Mouse (Mus musculus) heart, embryonic 12.5 days (tissue): ENCODE results near the gene Gm39566. TPM values are rescaled to one million over a fixed set of nuclear protein-coding genes. Genes with fewer than 3 reads are reported as not detected.

Source experiments
- ATAC-seq: fragments of 200-750 bp; cut with Nextera tagmentation; 2 replicates; pipeline ENCODE4 v1.8.0; 2017; ENCODE audit warnings: moderate TSS enrichment, moderate library complexity; ENCODE audit not compliant: insufficient number of reproducible peaks, low FRiP score
- H3K27ac ChIP-seq: fragments of 300-500 bp; sonication (generic); 2 replicates; pipeline ENCODE4 v1.5.1; 2016; ENCODE audit warnings: mild to moderate bottlenecking, moderate library complexity; ENCODE audit not compliant: poor library complexity, severe bottlenecking
- H3K27me3 ChIP-seq: fragments of 300-500 bp; sonication (generic); replicated peaks from 2 replicates; pipeline ENCODE4 v1.6.1; 2016; ENCODE audit warnings: mild to moderate bottlenecking, moderate library complexity
- H3K36me3 ChIP-seq: fragments of 300-500 bp; sonication (generic); 2 replicates; pipeline ENCODE4 v1.6.1; 2016; ENCODE audit warnings: mild to moderate bottlenecking, moderate library complexity
- H3K4me1 ChIP-seq: fragments of 300-500 bp; sonication (generic); replicated peaks from 2 replicates; pipeline ENCODE4 v1.6.1; 2016; ENCODE audit warnings: mild to moderate bottlenecking
- H3K4me2 ChIP-seq: fragments of 300-500 bp; sonication (generic); 2 replicates; pipeline ENCODE4 v1.6.1; 2016; ENCODE audit warnings: mild to moderate bottlenecking, moderate library complexity
- H3K4me3 ChIP-seq: fragments of 300-500 bp; sonication (generic); 2 replicates; pipeline ENCODE4 v1.5.1; 2016; ENCODE audit warnings: mild to moderate bottlenecking
- H3K9ac ChIP-seq: fragments of 300-500 bp; sonication (generic); 2 replicates; pipeline ENCODE4 v1.6.1; 2016; ENCODE audit warnings: mild to moderate bottlenecking, moderate library complexity
- H3K9me3 ChIP-seq: fragments of 300-500 bp; sonication (generic); replicated peaks from 2 replicates; pipeline ENCODE4 v1.6.1; 2016; ENCODE audit warnings: mild to moderate bottlenecking, moderate library complexity
- WGBS: fragments of 180-500 bp; shearing (Covaris S2); methylation state at CpG from one replicate; pipeline ENCODE4 v1.1.7; 2016; 5-methylcytosine and 5-hydroxymethylcytosine counted together
- polyA plus RNA-seq: library from polyadenylated mRNA; unstranded; fragments of >200 nt; fragmentation: Nextera tagmentation; extraction: Ambion mirVana; gene quantifications from 2 replicates; pipeline ENCODE4 v1.2.1, GENCODE M21; 2016

The Gm39566 gene
- polyA plus RNA-seq, 1 experiment from 2014 or later = not detected

DNA sequence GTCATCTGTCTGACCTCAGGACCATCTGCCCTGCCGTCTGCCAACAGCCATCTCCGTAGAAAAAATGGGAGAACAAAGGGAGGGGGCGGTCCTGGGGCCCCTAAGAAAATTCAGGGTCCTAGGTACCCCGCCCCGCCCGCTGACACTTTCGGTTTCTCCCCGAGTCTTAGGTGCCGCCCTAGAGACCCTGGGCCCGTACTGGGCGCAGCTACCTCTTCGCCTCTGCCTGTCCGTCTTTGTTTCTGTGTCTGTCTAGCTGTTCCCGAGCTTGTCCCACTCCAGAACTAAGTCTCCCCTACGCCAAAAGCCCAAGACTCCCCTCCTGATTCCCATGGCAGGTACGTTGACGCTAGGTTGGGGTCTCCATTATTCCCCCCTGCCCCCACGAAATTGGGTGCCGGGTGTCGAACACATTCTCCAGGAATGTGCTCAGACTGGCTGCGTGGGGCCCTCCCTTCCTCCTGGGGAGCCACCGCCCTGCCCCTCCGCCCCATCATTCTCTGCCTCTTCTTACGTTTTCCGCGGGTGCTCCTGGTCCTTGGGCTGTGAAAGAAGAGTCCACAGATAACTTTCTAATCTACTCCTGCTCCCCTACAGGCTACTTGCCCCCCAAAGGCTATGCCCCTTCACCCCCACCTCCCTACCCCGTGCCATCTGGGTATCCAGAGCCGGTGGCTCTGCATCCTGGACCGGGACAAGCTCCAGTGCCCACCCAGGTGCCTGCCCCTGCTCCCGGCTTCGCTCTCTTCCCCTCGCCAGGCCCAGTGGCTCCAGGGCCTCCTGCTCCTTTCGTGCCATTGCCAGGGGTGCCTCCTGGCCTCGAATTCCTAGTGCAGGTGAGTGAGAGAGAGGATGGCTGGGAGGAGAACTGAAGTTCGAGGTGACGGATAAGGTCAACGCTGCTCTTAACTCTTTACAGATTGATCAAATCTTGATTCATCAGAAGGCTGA is 31.9 kb upstream of the Gm39566 start:
- H3K27me3 ChIP-seq = no peaks in the 10 kb centered on the region
- peak; percentile 53 for ATAC-seq
- no peaks in the 10 kb centered on the region for H3K9me3 ChIP-seq
- peak overlapping the region; percentile 76 for H3K4me3 ChIP-seq
- peaks cover 44% of the 10 kb centered on the region for H3K36me3 ChIP-seq
- peaks cover 28% of the 10 kb centered on the region for H3K4me1 ChIP-seq
- H3K4me2 ChIP-seq = peak overlapping the region; percentile 81
- WGBS = 14% methylated on average over 37 of the region's 37 CpGs
- peak overlapping the region; percentile 88 for H3K9ac ChIP-seq
- H3K27ac ChIP-seq = peak overlapping the region; percentile 93

DNA sequence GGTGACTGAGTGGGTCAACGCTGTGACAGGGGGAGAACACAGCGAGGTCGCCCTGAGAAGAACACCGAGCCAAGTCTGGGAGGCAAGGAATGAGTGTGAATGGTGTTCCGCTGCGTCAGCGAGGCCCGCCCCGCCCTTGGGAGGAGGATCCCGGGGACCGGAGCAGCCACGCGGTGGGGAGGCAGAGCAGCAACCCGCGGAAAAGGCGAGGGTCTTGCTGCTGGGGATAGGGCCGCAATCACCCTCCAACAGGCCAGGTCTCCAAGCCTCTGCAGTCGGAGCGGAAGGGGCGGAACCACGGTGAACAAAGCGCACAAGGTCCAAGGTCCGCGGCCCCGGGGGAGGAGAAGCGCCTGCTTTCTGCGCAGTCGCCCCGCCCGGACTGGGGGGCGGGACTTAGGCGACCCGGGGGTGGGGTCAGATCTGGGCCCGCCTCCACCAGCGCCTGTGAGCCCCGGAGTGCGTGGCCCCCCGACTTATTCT is 31.1 kb upstream of the Gm39566 start, which contains the start of gene Plscr3:
Plscr3 (plus strand) TSS at position 179 of the 483 bp plus-strand sequence.
- peak within 1 kb of the TSS; percentile 88 for H3K9ac ChIP-seq
- H3K4me1 ChIP-seq = peaks cover 26% of the 10 kb centered on the region
- no peaks in the 10 kb centered on the region for H3K27me3 ChIP-seq
- peak within 1 kb of the TSS; percentile 76 for H3K4me3 ChIP-seq
- peak within 1 kb of the TSS; percentile 81 for H3K4me2 ChIP-seq
- peaks cover 36% of the 10 kb centered on the region for H3K36me3 ChIP-seq
- peak within 1 kb of the TSS; percentile 93 for H3K27ac ChIP-seq
- WGBS = 1% methylated on average over 38 of the region's 38 CpGs
- peak; percentile 96 for ATAC-seq
- H3K9me3 ChIP-seq = no peaks in the 10 kb centered on the region

DNA sequence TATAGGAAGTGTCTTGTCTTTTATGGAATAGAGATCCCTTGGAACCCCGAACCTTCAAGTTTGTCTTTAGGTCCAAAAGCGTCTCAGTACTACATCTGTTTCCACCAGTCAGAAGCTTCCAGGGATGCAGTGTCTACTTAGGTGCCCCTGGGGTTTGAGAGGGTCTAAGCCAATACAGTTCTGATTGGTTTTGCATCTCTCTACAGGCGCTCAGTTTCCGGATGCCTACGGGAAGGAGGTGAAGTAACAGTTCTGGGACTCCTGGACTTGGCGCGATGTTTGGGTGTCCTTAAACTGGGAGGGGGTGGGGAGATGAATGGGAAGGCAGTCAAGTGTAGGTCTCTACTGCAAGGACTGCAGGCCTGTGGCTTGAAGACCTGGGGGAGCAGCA is 23.6 kb upstream of the Gm39566 start:
- H3K36me3 ChIP-seq = no peaks in the 10 kb centered on the region
- ATAC-seq = no peak
- H3K9me3 ChIP-seq = no peaks in the 10 kb centered on the region
- 1% methylated on average over 7 of the region's 7 CpGs for WGBS
- peak overlapping the region; percentile 73 for H3K27ac ChIP-seq
- peaks cover 43% of the 10 kb centered on the region for H3K4me1 ChIP-seq
- H3K27me3 ChIP-seq = peaks cover 30% of the 10 kb centered on the region
- H3K4me3 ChIP-seq = peak overlapping the region; percentile 63
- peak overlapping the region; percentile 75 for H3K9ac ChIP-seq
- peak overlapping the region; percentile 92 for H3K4me2 ChIP-seq

DNA sequence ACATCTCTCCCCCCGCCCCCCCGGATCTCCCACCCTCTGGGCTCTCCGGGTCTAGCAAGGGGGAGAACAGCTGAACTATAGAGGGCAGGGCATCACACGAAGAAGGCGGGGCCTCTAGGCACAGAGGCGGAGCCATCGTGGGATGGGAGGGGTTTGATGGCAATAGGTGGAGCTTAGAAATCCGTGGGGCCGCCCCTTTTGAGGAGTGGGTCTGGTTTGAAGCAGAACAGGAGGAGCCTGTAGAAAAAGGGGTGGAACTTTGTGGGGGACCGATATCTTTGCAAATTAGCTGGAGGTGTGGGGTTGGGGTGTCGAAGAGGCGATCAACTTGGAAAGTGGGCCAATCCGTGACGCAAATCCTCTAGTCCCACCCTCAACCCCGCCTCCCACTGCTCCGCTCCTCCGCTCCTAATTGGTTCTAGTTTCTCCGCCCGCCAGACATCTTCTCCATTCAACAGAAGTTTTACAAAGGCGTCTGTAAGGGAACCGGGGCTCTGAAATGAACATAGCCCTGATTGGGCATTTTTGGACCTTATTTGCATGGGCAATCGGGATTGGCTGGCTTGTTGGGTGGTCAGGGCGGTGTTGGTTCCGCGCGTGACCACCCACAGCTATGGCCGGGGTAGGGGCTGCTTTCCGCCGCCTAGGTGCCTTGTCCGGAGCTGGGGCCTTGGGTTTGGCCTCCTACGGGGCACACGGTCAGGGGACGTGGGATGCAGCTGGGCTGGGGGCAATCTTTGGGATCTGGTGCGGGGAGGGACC is 23.0 kb upstream of the Gm39566 start, which contains the start of gene Tmem256:
Tmem256 (plus strand) TSS at position 563 of the 762 bp plus-strand sequence.
- no peaks in the 10 kb centered on the region for H3K36me3 ChIP-seq
- WGBS = under 1% methylated on average over 34 of the region's 34 CpGs
- peak within 1 kb of the TSS; percentile 78 for H3K9ac ChIP-seq
- H3K4me2 ChIP-seq = peak within 1 kb of the TSS; percentile 92
- H3K4me1 ChIP-seq = peaks cover 45% of the 10 kb centered on the region
- peak within 1 kb of the TSS; percentile 63 for H3K4me3 ChIP-seq
- peak within 1 kb of the TSS; percentile 73 for H3K27ac ChIP-seq
- ATAC-seq = peak; percentile 92
- H3K27me3 ChIP-seq = peaks cover 36% of the 10 kb centered on the region
- no peaks in the 10 kb centered on the region for H3K9me3 ChIP-seq

DNA sequence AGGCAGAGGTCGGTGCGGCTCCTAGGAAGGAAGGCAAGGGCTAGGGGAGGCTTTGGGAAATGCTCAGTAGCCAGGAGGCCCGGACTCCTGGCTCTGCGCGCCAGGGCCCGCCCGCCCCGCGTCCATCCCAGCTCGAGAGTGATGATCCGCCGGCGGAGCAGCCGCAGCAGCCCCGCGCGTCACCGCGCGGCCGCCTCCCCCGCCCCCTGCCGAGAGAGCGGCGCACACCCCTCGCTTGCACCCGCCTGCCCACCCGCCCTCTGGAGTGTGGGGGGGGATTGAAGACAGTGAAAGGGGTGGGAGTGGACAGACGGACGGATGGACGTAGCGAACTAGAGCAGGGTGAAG is 22.5 kb upstream of the Gm39566 start, which contains the start of gene Nlgn2:
Nlgn2 (minus strand) TSS at position 181 of the 348 bp plus-strand sequence.
- Histone ChIP-seq H3K9ac (peak within 1 kb of the TSS; percentile 78), H3K4me3 (peak within 1 kb of the TSS; percentile 63), H3K27ac (peak within 1 kb of the TSS; percentile 73), H3K9me3 (no peaks in the 10 kb centered on the region), H3K27me3 (peaks cover 42% of the 10 kb centered on the region), H3K4me1 (peaks cover 45% of the 10 kb centered on the region), H3K36me3 (no peaks in the 10 kb centered on the region), H3K4me2 (peak within 1 kb of the TSS; percentile 92)
- peak; percentile 76 for ATAC-seq
- under 1% methylated on average over 31 of the region's 32 CpGs for WGBS

DNA sequence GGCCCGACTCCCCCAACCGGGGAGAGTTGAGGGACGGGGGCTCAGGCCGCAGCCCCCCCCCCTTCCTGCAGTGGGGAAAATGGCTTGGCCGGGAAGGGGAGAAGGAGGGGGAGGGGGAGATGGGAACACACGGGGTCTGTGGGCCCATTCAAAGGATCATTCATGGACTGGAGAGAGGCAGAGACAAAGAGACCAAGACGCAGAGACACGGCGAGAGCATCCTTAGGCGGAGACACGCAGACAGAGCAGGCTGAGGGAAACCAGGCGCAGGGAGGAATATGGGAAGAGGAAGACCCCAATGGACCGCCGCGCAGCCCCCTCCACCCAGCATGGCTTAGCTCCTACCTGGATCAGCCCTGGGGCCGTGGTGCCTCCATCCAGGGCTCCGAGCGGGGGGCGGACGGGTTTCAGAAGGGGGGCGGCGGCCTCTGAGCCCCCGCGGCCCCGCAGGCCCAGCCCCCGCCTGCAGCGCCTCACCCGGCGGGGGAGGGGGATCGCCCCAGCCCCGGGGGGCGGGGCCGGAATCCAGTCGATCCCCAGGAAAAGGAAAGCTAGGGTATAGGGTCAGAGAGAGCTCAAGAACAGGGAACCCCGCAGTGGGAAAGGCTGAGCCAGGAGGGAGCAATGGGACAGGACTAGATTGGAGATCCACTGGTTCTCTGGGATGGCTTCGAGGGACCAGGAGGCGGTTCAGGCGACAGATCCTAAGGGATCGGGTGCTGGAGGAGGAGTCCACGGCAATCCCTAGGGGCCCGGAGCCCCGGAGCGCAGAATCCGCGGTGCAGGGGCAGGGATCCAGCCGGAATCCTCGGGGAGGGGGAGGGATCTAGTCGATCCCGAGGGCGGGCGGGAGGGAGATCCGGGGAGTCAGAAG is 21.8 kb upstream of the Gm39566 start:
- 1% methylated on average over 41 of the region's 52 CpGs for WGBS
- H3K27me3 ChIP-seq = peaks cover 48% of the 10 kb centered on the region
- no peaks in the 10 kb centered on the region for H3K9me3 ChIP-seq
- no peak for ATAC-seq
- 0 out of 2 replicates have a peak overlapping the region, but pooled peaks have one; percentile 41 for H3K27ac ChIP-seq
- H3K4me2 ChIP-seq = peak overlapping the region; percentile 92
- peaks cover 45% of the 10 kb centered on the region for H3K4me1 ChIP-seq
- H3K9ac ChIP-seq = peak overlapping the region; percentile 78
- H3K4me3 ChIP-seq = peak overlapping the region; percentile 63
- H3K36me3 ChIP-seq = no peaks in the 10 kb centered on the region

DNA sequence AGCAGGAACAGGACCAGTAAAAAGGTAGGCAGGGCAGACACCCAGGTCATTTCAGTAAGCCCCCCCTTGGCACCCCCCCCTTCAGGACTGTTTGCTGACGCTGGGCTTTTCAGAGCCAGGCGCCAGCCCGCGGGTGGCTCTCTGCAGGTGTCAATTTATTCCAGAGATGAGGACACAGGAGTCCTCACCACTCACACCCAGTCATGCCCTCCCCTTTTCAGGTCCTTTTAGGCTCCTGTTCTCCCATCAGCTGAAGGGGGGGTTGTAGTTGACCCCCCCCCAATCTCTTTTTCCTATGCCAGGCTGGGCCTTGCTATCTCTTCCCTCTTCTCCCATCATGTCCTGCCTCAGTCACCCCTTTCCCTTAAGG is 20.9 kb upstream of the Gm39566 start:
- Histone ChIP-seq H3K4me3 (no peak overlapping the region), H3K27me3 (peaks cover 50% of the 10 kb centered on the region), H3K27ac (no peak overlapping the region), H3K4me1 (peaks cover 45% of the 10 kb centered on the region), H3K9me3 (no peaks in the 10 kb centered on the region), H3K9ac (no peak overlapping the region), H3K36me3 (no peaks in the 10 kb centered on the region), H3K4me2 (peak overlapping the region; percentile 92)
- WGBS = 4% methylated on average over 4 of the region's 4 CpGs
- no peak for ATAC-seq

DNA sequence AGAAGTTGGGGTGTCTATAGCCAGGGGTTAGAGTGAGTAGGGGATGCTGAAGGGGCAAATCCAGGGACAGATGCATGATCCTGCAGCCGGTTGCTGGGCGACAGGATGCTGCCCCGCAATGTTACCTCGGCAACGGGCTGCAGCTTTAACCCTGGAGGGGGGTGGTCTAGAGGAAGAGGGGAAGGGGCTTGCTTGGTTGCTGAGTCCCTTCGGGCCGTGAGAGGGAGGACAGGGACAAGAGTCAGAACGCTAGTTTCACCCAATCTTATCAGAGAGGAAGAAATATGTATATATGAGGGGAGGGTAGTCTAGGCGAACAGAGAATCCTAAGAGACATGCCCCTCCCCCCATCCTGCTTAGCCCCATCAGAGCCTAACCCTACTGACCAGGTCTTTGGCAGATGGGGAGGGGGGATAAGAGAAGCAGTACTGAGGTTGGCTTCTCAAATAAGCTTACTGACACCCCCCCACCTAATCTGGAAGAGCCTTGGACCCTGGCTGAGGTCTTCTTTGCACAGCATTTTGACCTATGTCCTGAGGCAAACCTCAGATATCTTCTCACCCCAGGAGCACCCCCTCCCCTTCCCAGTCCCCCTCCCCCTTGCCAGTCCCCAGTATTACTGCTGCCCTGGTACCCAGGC is 20.3 kb upstream of the Gm39566 start:
- H3K9ac ChIP-seq = no peak overlapping the region
- H3K27ac ChIP-seq = no peak overlapping the region
- ATAC-seq = no peak
- WGBS = 15% methylated on average over 9 of the region's 9 CpGs
- H3K4me1 ChIP-seq = peaks cover 45% of the 10 kb centered on the region
- no peaks in the 10 kb centered on the region for H3K36me3 ChIP-seq
- H3K9me3 ChIP-seq = no peaks in the 10 kb centered on the region
- peaks cover 50% of the 10 kb centered on the region for H3K27me3 ChIP-seq
- 0 out of 2 replicates have a peak overlapping the region, but pooled peaks have one; percentile 47 for H3K4me3 ChIP-seq
- peak overlapping the region; percentile 92 for H3K4me2 ChIP-seq

DNA sequence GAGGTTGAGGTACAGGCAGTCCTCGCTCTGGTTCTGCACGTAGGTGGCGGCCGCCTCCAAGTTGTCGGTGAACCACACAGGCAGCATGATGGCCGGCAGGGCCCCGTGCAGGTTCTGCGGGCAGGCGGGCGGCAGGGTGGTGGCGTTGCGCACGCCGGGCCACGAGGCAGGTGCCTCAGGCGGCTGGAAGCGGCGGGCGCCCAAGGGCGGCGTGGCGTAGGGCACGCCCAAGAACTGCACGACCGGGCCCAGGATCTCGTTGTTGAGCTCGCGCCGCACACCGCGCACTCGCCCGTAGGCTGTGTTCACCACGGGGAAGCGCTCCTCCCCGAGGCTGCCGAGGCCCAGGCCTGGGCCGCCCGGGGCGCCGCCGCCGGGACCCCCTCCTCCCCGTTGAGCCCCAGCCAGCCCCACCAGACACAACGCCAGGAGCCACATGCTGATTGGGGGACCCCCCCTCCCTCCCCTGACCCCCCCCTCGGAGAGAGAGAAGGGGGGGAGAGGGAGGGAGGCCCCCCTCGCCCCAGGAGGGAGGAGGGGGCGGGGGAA is 19.0 kb upstream of the Gm39566 start:
- H3K27ac ChIP-seq = no peak overlapping the region
- peak overlapping the region; percentile 76 for H3K9ac ChIP-seq
- 5% methylated on average over 37 of the region's 48 CpGs for WGBS
- no peaks in the 10 kb centered on the region for H3K36me3 ChIP-seq
- peak overlapping the region; percentile 92 for H3K4me2 ChIP-seq
- peaks cover 39% of the 10 kb centered on the region for H3K4me1 ChIP-seq
- peak overlapping the region; percentile 47 for H3K4me3 ChIP-seq
- ATAC-seq = no peak
- H3K9me3 ChIP-seq = no peaks in the 10 kb centered on the region
- H3K27me3 ChIP-seq = peaks cover 50% of the 10 kb centered on the region

DNA sequence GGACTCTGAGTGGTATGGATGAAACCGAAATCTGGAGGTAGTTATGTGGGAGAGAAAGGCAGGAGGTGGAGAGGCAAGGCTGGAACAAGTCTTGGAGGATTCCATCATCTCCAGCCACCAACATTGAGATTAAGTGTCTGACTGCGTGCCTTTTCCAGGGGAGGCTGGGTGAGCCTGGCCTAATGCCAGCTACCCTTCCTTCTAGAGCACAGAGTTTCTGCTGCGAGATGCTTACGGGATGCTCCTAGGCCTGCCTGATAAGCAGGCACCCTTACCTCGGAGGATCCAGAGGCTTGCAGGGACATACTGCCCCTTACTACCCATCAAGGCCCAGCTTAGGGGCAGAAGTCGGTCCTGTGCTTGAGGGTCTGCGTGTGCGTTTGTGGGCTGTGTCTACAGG is 18.5 kb upstream of the Gm39566 start:
- peak overlapping the region; percentile 92 for H3K4me2 ChIP-seq
- ATAC-seq = no peak
- no peaks in the 10 kb centered on the region for H3K36me3 ChIP-seq
- H3K4me3 ChIP-seq = peak overlapping the region; percentile 47
- peak overlapping the region; percentile 76 for H3K9ac ChIP-seq
- H3K9me3 ChIP-seq = no peaks in the 10 kb centered on the region
- H3K4me1 ChIP-seq = peaks cover 36% of the 10 kb centered on the region
- H3K27ac ChIP-seq = no peak overlapping the region
- WGBS = 41% methylated on average over 8 of the region's 8 CpGs
- H3K27me3 ChIP-seq = peaks cover 50% of the 10 kb centered on the region
